Mouse (Mus musculus) limb, embryonic 14.5 days (tissue): Measurements from ENCODE around the gene Vav2. TPM values are rescaled to one million over a fixed set of nuclear protein-coding genes. Genes with fewer than 3 reads are reported as not detected.
A peak's percentile ranks its signal among the peaks of the same experiment; 100 is the strongest.

ENCODE experiments used
- ATAC-seq: fragments of 200-750 bp; cut with Nextera tagmentation; 2 replicates; pipeline ENCODE4 v1.8.0; 2017; ENCODE audit warnings: low read depth, moderate number of reproducible peaks, moderate TSS enrichment; ENCODE audit not compliant: low FRiP score
- DNase-seq: peaks from one replicate; pipeline ENCODE4 v3.0.0-alpha.2; 2015; ENCODE audit warnings: low spot score
- H3K27ac ChIP-seq: fragments of 300-500 bp; sonication (generic); replicated peaks from 2 replicates; pipeline ENCODE4 v1.5.1; 2014; ENCODE audit warnings: low read depth, mild to moderate bottlenecking, low read length, moderate library complexity, mixed read lengths
- H3K27me3 ChIP-seq: fragments of 300-500 bp; sonication (generic); 2 replicates; pipeline ENCODE4 v1.6.1; 2014; ENCODE audit warnings: low read length, mixed read lengths; ENCODE audit not compliant: control insufficient read depth, insufficient read depth
- H3K36me3 ChIP-seq: fragments of 300-500 bp; sonication (generic); 2 replicates; pipeline ENCODE4 v1.6.1; 2014; ENCODE audit warnings: mild to moderate bottlenecking, low read length, moderate library complexity, mixed read lengths; ENCODE audit not compliant: control insufficient read depth, insufficient read depth
- H3K4me1 ChIP-seq: fragments of 300-500 bp; sonication (generic); 2 replicates; pipeline ENCODE4 v1.6.1; 2014; ENCODE audit warnings: antibody characterized with exemption, low read length, mixed read lengths; ENCODE audit not compliant: control insufficient read depth, insufficient read depth
- H3K4me2 ChIP-seq: fragments of 300-500 bp; sonication (generic); replicated peaks from 2 replicates; pipeline ENCODE4 v1.6.1; 2014; ENCODE audit warnings: low read depth, mild to moderate bottlenecking, low read length, moderate library complexity; ENCODE audit not compliant: severe bottlenecking
- H3K4me3 ChIP-seq: fragments of 300-500 bp; sonication (generic); replicated peaks from 2 replicates; pipeline ENCODE4 v1.5.1; 2014; ENCODE audit warnings: low read length
- H3K9ac ChIP-seq: fragments of 300-500 bp; sonication (generic); 2 replicates; pipeline ENCODE4 v1.6.1; 2014; ENCODE audit warnings: mild to moderate bottlenecking, low read depth, low read length, moderate library complexity; ENCODE audit not compliant: severe bottlenecking
- H3K9me3 ChIP-seq: fragments of 300-500 bp; sonication (generic); 2 replicates; pipeline ENCODE4 v1.6.1; 2016; ENCODE audit warnings: low read length; ENCODE audit not compliant: control insufficient read depth
- POLR2A ChIP-seq: fragments of 200-500 bp; IDR thresholded peaks from 2 replicates; pipeline ENCODE4 v1.8.0; 2012; ENCODE audit warnings: inconsistent platforms, mild to moderate bottlenecking, moderate library complexity, borderline replicate concordance; ENCODE audit not compliant: insufficient read depth, insufficient read length; ENCODE audit errors: extremely low read depth
- WGBS: fragments of 180-500 bp; shearing (Covaris S2); extraction: QIAGEN DNeasy Blood & Tissue Kit; methylation state at CpG from one replicate; pipeline ENCODE4 v1.1.7; 2014; 5-methylcytosine and 5-hydroxymethylcytosine counted together
- polyA plus RNA-seq, 2 experiments: library from polyadenylated mRNA; depleted of rRNA in 1 of 2; stranded (reverse) in 1 of 2; unstranded in 1 of 2; fragments of >200 nt; fragmentation: Nextera tagmentation in 1 of 2; extraction: Ambion mirVana in 1 of 2; gene quantifications; 2 replicates each; pipeline versions ENCODE4 v1.2.1 to v1.2.3; 2012 to 2014

Gene Vav2
- polyA plus RNA-seq, 2 experiments: 5.9 to 19.6 TPM

GRCm38 (mm10) chr2:27473061-27473765, 46.4 kb upstream of the Vav2 start:
- ATAC-seq: no peak
- Histone ChIP-seq H3K27ac (no peak overlapping the region), H3K4me2 (peak overlapping the region; percentile 90), H3K27me3 (no peaks in the 10 kb centered on the region), H3K9ac (no peak overlapping the region), H3K36me3 (peaks cover 26% of the 10 kb centered on the region), H3K4me1 (peaks cover 24% of the 10 kb centered on the region), H3K9me3 (no peaks in the 10 kb centered on the region), H3K4me3 (peak overlapping the region; percentile 95)
- no peak for DNase-seq
- WGBS: 59% methylated on average over 7 of the region's 7 CpGs
- TF ChIP-seq POLR2A: no peak

GRCm38 (mm10) chr2:27471170-27471584, 44.3 kb upstream of the Vav2 start:
- Histone ChIP-seq H3K4me3 (no peak overlapping the region), H3K36me3 (peaks cover 42% of the 10 kb centered on the region), H3K27ac (no peak overlapping the region), H3K9ac (no peak overlapping the region), H3K4me1 (peaks cover 20% of the 10 kb centered on the region), H3K27me3 (no peaks in the 10 kb centered on the region), H3K4me2 (no peak overlapping the region), H3K9me3 (no peaks in the 10 kb centered on the region)
- DNase-seq: peak; percentile 12
- TF ChIP-seq POLR2A: no peak
- ATAC-seq: no peak

GRCm38 (mm10) chr2:27470535-27470934, 43.7 kb upstream of the Vav2 start:
- H3K4me3 ChIP-seq: no peak overlapping the region

GRCm38 (mm10) chr2:27469991-27470355, 43.1 kb upstream of the Vav2 start:
- Histone ChIP-seq H3K27ac (no peak overlapping the region), H3K36me3 (peaks cover 49% of the 10 kb centered on the region)

More at GRCm38 (mm10) chr2:27470535-27470934, 43.7 kb upstream of the Vav2 start:
- no peak overlapping the region for H3K4me2 ChIP-seq
- no peak overlapping the region for H3K9ac ChIP-seq
- H3K4me1 ChIP-seq: peaks cover 20% of the 10 kb centered on the region
- peaks cover 48% of the 10 kb centered on the region for H3K36me3 ChIP-seq
- H3K27ac ChIP-seq: no peak overlapping the region
- 97% methylated on average over 2 of the region's 2 CpGs for WGBS
- ATAC-seq (no peak), DNase-seq (no peak)
- no peaks in the 10 kb centered on the region for H3K9me3 ChIP-seq
- H3K27me3 ChIP-seq: no peaks in the 10 kb centered on the region
- TF ChIP-seq POLR2A: no peak

GRCm38 (mm10) chr2:27469292-27469990, 42.6 kb upstream of the Vav2 start:
- no peaks in the 10 kb centered on the region for H3K27me3 ChIP-seq
- H3K9me3 ChIP-seq: no peaks in the 10 kb centered on the region
- DNase-seq (no peak), ATAC-seq (no peak)
- H3K4me1 ChIP-seq: peaks cover 20% of the 10 kb centered on the region
- TF ChIP-seq POLR2A: no peak
- H3K36me3 ChIP-seq: peaks cover 54% of the 10 kb centered on the region
- WGBS: 64% methylated on average over 4 of the region's 4 CpGs
- H3K9ac ChIP-seq: no peak overlapping the region
- H3K4me2 ChIP-seq: no peak overlapping the region
- no peak overlapping the region for H3K27ac ChIP-seq
- no peak overlapping the region for H3K4me3 ChIP-seq

More at GRCm38 (mm10) chr2:27469991-27470355, 43.1 kb upstream of the Vav2 start:
- no peak overlapping the region for H3K4me3 ChIP-seq
- H3K4me1 ChIP-seq: peaks cover 20% of the 10 kb centered on the region
- ATAC-seq (no peak), DNase-seq (no peak)
- no peak overlapping the region for H3K4me2 ChIP-seq
- H3K9me3 ChIP-seq: no peaks in the 10 kb centered on the region
- WGBS: 64% methylated on average over 3 of the region's 3 CpGs
- H3K9ac ChIP-seq: no peak overlapping the region
- TF ChIP-seq POLR2A: no peak
- no peaks in the 10 kb centered on the region for H3K27me3 ChIP-seq
